Mouse (Mus musculus) splenic B cell, adult 2 months (primary cell): Measurements from ENCODE around the gene Comt.

Experiments
- DNase-seq: peaks from one replicate; pipeline ENCODE4 v3.0.0-alpha.2; 2011; ENCODE audit warnings: low read depth, low spot score
- H3K27me3 ChIP-seq: 2 replicates; pipeline ENCODE4 v1.6.1; 2012; ENCODE audit warnings: mild to moderate bottlenecking, low read length, moderate library complexity, mixed read lengths; ENCODE audit not compliant: control insufficient read depth, poor library complexity, insufficient read depth, severe bottlenecking
- H3K36me3 ChIP-seq: 2 replicates; pipeline ENCODE4 v1.6.1; 2012; ENCODE audit warnings: mild to moderate bottlenecking, low read length, moderate library complexity, mixed read lengths; ENCODE audit not compliant: control insufficient read depth, poor library complexity, insufficient read depth, severe bottlenecking

Comt gene

GRCm38 (mm10) chr16:18425475-18426214 lies 1.0 kb downstream of the Comt start:
- Histone ChIP-seq H3K36me3 (0 out of 2 replicates have a peak, but pooled peaks cover 2% of the 10 kb centered on the region), H3K27me3 (no peaks in the 10 kb centered on the region)
- no peak for DNase-seq

GRCm38 (mm10) chr16:18424364-18425045 lies 2.1 kb downstream of the Comt start:
- Histone ChIP-seq H3K27me3 (no peaks in the 10 kb centered on the region), H3K36me3 (0 out of 2 replicates have a peak, but pooled peaks cover 2% of the 10 kb centered on the region)
- no peak for DNase-seq

GRCm38 (mm10) chr16:18423915-18424265 lies 2.8 kb downstream of the Comt start:
- Histone ChIP-seq H3K36me3 (0 out of 2 replicates have a peak, but pooled peaks cover 2% of the 10 kb centered on the region), H3K27me3 (no peaks in the 10 kb centered on the region)
- DNase-seq, result no peak

GRCm38 (mm10) chr16:18423203-18423914 lies 3.3 kb downstream of the Comt start:
- H3K36me3 ChIP-seq, result 0 out of 2 replicates have a peak, but pooled peaks cover 2% of the 10 kb centered on the region
- H3K27me3 ChIP-seq, result no peaks in the 10 kb centered on the region
- no peak for DNase-seq

- DNase-seq, result no peak
- Histone ChIP-seq H3K27me3 (no peaks in the 10 kb centered on the region), H3K36me3 (peaks cover 2% of the 10 kb centered on the region; the same call in 1 of the 2 replicates)
Observed at GRCm38 (mm10) chr16:18420571-18420970, 6.1 kb downstream of the Comt start.

GRCm38 (mm10) chr16:18419603-18420026 lies 7.0 kb downstream of the Comt start:
- Histone ChIP-seq H3K27me3 (no peaks in the 10 kb centered on the region), H3K36me3 (peaks cover 2% of the 10 kb centered on the region; the same call in 1 of the 2 replicates)
- DNase-seq, result no peak

- DNase-seq, result no peak
- H3K27me3 ChIP-seq, result no peaks in the 10 kb centered on the region
- peaks cover 2% of the 10 kb centered on the region; the same call in 1 of the 2 replicates for H3K36me3 ChIP-seq
Observed at GRCm38 (mm10) chr16:18418756-18419602, 7.7 kb downstream of the Comt start.

- Histone ChIP-seq H3K36me3 (peaks cover 2% of the 10 kb centered on the region; the same call in 1 of the 2 replicates), H3K27me3 (no peaks in the 10 kb centered on the region)
- no peak for DNase-seq
Observed at GRCm38 (mm10) chr16:18417491-18417890, 9.2 kb downstream of the Comt start.

GRCm38 (mm10) chr16:18416837-18417236 lies 9.8 kb downstream of the Comt start:
- Histone ChIP-seq H3K27me3 (no peaks in the 10 kb centered on the region), H3K36me3 (peaks cover 2% of the 10 kb centered on the region; the same call in 1 of the 2 replicates)
- DNase-seq, result no peak

- Histone ChIP-seq H3K36me3 (peaks cover 2% of the 10 kb centered on the region; the same call in 1 of the 2 replicates), H3K27me3 (no peaks in the 10 kb centered on the region)
- DNase-seq, result no peak
Observed at GRCm38 (mm10) chr16:18416094-18416761, 10.4 kb downstream of the Comt start.

GRCm38 (mm10) chr16:18413032-18413816 lies 13.4 kb downstream of the Comt start:
- peak; percentile 51 for DNase-seq
- H3K36me3 ChIP-seq, result no peaks in the 10 kb centered on the region; the same call in 1 of the 2 replicates
- no peaks in the 10 kb centered on the region for H3K27me3 ChIP-seq

GRCm38 (mm10) chr16:18411802-18412476 lies 14.7 kb downstream of the Comt start:
- Histone ChIP-seq H3K27me3 (no peaks in the 10 kb centered on the region), H3K36me3 (no peaks in the 10 kb centered on the region; the same call in 1 of the 2 replicates)
- DNase-seq, result peak; percentile 29
